Mouse (Mus musculus) telencephalon, adult 2 months (tissue): Measurements from ENCODE around the gene Sez6l.

Experiments used
- DNase-seq: peaks from one replicate; pipeline ENCODE4 v3.0.0-alpha.2; 2011; ENCODE audit warnings: low read depth, low spot score

Sez6l gene

DNA sequence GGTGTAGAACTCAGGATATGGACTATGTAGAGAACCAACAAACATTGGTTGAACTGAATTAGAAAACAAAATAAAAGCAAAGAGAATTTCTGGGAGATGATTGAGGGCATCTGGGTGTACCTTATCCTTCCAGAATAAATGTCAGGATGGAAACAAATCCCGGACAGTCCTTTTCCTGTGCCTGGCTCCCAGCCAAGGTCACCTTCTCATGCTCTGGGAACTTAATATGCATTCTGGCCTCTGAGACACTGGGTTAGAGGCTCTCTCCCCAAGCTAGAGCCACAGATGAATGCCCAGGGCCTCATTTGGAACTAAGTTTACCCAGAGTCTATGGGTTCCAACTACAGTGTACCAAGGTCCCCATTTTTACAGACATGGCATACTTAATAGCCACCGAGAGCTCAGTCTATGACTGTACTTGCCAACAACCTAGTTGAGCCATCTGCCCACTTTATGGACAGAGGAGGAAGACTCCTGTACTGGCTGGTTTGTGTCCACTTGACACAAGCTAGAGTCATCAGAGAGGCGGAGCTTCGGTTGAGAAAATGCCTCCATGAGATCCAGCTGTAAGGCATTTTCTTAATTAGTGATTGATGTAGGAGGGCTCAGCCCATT lies 7.3 kb upstream of the Sez6l start:
- no peak for DNase-seq

DNA sequence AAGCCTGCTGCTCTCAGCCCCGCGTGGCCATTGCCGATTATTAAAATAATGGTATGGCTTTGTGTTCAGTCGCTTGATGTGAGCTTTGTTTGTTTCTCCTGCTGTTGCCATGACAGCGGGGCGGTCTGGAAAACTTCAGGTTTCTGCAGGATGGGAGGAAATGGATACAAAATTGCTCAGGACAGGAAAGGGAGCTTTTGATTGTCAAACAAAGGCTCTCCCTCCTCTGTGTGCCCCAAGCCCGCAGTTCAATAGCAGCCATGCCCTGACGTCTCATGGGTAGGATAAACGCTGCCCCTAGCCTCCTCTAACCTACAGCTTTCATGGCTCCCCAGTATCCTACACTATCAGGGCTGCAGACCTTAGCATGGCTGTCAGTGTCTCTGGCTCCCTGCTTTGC lies 6.3 kb upstream of the Sez6l start:
- DNase-seq = no peak

GRCm38 (mm10) chr5:112577750-112578149 lies 765 bp upstream of the Sez6l start:
- DNase-seq = no peak

- no peak for DNase-seq
Observed at GRCm38 (mm10) chr5:112576361-112576992, 508 bp downstream of the Sez6l start.

GRCm38 (mm10) chr5:112575151-112575915 lies 1.7 kb downstream of the Sez6l start:
- DNase-seq = no peak

DNA sequence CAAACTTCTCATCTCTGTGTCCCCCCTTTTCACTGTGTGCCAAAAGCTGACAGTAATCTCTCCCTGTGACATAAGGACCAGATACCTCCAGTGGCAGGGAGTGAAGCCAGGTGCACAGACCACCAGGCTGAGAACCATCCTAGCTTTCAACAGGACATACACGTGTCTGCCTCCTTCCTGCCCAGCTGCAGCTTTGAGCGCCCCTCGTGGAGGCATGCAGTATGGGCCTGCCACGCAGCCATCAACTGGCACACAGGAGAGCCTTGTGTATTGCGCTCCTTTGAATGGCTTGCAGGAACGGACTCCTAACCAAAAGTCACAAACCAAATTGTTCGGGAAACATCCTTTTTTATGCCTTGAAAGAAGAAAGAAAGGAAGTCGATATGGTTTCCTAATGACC lies 3.1 kb downstream of the Sez6l start:
- no peak for DNase-seq

DNA sequence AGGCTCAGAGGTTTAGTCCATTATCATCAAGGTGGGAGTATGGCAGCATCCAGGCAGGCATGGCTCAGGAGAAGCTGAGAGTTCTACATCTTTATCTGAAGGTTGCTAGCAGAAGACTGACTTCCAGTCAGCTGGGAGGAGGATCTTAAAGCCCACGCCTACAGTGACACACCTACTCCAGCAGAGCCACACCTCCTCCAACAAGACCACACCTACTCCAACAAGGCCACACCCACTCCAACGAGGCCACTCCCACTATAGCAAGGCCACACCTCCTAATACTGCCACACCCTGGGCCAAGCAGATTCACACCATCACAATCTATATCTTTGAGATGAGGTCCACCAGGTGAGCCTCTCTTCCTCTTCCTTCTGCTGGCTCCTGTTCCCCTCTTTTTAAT lies 4.8 kb downstream of the Sez6l start:
- DNase-seq = no peak

- no peak for DNase-seq
Observed at GRCm38 (mm10) chr5:112565489-112565888, 11.5 kb downstream of the Sez6l start.

- DNase-seq = no peak
Observed at GRCm38 (mm10) chr5:112565083-112565482, 11.9 kb downstream of the Sez6l start.

GRCm38 (mm10) chr5:112560869-112561499 lies 16.0 kb downstream of the Sez6l start:
- DNase-seq = no peak

- DNase-seq = no peak
Observed at GRCm38 (mm10) chr5:112560139-112560538, 16.8 kb downstream of the Sez6l start.

GRCm38 (mm10) chr5:112557396-112557795 lies 19.6 kb downstream of the Sez6l start:
- DNase-seq = no peak

DNA sequence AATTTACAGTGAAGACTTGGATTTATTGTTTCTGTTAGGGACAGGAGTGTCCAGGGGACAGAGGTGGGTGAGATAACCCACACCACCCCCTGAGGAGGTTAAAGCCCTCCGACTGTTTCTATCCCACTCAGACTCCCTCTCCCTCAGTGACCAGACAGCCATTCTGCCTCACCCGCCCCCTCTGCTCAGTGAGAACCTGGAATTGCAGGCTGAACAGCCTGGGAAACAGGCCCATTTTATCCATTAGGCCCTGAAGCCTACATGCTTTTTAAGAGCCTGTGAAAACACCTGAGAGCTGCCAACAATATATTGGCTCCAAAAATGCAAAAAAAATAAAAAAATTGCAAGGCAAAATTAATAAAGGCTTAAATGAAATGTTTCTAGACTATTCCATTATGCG lies 20.3 kb downstream of the Sez6l start:
- DNase-seq = no peak

DNA sequence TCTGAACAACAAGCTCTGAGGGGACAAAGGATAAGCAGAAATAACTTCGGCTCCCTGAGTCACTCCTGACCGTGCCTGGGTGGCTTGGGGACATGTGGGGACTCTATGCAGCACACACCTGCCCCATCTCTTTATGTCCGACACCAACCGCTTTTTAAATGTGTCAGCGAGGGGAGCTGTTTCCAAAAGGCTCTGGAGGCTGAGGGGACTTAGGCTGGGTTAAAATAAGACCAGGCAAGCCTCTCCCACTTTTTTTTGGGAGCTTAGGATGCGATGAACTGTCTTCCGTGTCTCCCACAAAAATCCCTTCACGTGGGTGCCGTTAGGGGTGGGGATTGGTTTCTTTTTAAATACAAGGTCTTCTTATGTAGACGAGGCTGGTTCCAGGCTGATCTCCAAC lies 22.5 kb downstream of the Sez6l start:
- DNase-seq = no peak

GRCm38 (mm10) chr5:112552786-112553185 lies 24.2 kb downstream of the Sez6l start:
- no peak for DNase-seq

- no peak for DNase-seq
Observed at GRCm38 (mm10) chr5:112551975-112552728, 24.8 kb downstream of the Sez6l start.

DNA sequence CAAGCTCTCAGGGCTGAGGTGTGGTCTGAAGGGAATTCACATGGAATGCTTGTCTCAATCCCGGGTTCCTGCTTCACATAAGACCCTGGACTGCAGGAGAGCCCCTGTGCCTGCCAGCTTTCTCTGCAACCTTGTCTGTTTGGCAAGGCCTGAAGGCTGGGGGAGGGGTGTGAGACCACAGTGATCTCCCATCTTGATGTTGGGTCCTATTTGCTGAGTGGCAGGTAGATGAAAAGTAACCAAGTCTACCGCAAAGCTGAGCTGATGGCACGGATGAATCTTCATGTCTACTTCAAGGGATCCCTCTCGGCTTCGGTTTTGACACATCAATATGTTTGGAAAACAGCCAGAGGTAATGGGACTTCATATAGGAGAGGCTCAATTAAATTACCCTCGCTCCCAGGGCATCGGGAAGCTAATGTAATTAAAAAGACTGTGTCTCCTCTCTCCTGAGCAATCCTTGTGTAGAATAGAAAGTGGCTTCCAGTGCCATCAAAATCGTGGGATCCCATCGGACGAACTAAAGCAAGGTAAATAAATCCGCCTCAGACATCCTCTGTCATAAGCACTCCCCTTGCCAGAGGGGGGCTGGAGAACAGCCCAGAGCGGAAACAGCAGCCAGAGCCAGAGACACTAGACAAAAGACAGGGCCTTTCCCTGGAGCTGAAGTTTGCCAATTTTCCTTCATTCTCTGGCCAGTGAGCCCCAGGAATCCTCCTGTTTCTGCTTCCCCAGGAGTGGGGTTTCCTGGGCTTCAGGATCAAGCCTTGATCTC lies 28.0 kb downstream of the Sez6l start:
- DNase-seq = no peak

GRCm38 (mm10) chr5:112546771-112547170 lies 30.2 kb downstream of the Sez6l start:
- no peak for DNase-seq

DNA sequence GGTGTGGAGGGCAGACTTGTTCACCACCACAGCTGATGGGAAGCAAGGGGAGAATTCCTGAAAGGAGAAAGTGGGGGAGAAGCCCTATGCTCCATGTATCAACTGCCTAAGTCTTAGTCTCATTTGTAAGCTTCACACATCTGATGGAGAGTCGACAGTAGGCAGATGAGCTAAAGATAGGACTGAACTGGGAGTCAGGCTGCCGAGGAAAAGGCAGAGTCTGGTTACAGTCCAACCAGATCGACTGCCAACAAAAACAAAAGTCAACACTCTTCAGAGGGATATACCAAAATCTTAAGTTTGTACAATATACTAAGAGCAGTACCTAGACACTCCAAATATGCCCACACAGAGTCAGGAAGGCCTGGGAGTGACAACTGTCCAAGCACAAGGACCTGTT lies 38.7 kb downstream of the Sez6l start:
- no peak for DNase-seq

DNA sequence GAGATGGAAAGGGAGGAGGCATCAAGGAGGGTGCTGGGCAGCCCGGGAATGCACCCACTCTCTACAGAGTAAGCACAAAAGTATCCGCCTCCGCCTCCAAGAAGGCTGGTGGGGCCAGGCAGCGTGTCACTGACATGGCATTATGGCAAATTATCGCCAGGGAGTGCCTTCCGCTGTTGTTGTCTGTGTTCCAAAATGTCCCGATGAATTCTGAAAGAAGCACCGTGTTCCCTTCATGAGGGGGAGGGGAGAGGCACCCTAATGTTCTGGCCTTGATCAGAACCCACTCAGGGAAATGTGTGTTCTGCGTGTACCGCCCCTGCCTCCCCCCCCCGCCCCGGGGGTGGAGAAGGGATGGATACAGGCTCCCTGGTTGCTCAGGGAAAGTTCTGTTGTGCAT lies 41.1 kb downstream of the Sez6l start:
- DNase-seq = no peak

GRCm38 (mm10) chr5:112534146-112534545 lies 42.8 kb downstream of the Sez6l start:
- no peak for DNase-seq
